Mouse (Mus musculus): ENCODE data around the gene Galnt6. TPM values are rescaled to one million over a fixed set of nuclear protein-coding genes. Genes with fewer than 3 reads are reported as not detected.

The Galnt6 gene
- polyA plus RNA-seq, 1 experiment from 2014 or later: 0.16 TPM

- ATAC-seq (ENCODE audit: low FRiP score, low TSS enrichment): no peak
- H3K27me3 ChIP-seq (ENCODE audit: control insufficient read depth, insufficient read depth, low read length): no peaks in the 10 kb centered on the region
- WGBS: 91% methylated on average over 20 of the region's 20 CpGs
- H3K4me3 ChIP-seq (ENCODE audit: low read length): no peak within 1 kb of the TSS
- H3K36me3 ChIP-seq (ENCODE audit: control insufficient read depth, insufficient read depth, low read length): no peaks in the 10 kb centered on the region
- no peak within 1 kb of the TSS for H3K27ac ChIP-seq (ENCODE audit: low read depth, low read length)
- no peak within 1 kb of the TSS for H3K9ac ChIP-seq (ENCODE audit: low read depth, low read length)
- H3K9me3 ChIP-seq (ENCODE audit: control insufficient read depth, low read length): no peaks in the 10 kb centered on the region
- no peak within 1 kb of the TSS for H3K4me2 ChIP-seq (replicated peaks; ENCODE audit: low read depth, low read length)
- H3K4me1 ChIP-seq (ENCODE audit: control insufficient read depth, insufficient read depth, low read length): peaks cover 12% of the 10 kb centered on the region; the same call in 1 of the 2 replicates
These were observed 59.8 kb downstream of the Galnt6 start, which contains the start of gene Bin2 for GRCm38 (mm10) chr15:100669337-100669736. Gene Bin2 (minus strand): TSS chr15:100669553.

GRCm38 (mm10) chr15:100667871-100668545, 61.2 kb downstream of the Galnt6 start:
- H3K4me1 ChIP-seq (ENCODE audit: control insufficient read depth, insufficient read depth, low read length): peaks cover 12% of the 10 kb centered on the region; the same call in 1 of the 2 replicates
- whole genome bisulfite sequencing: 76% methylated on average over 5 of the region's 5 CpGs

GRCm38 (mm10) chr15:100667420-100667819, 61.8 kb downstream of the Galnt6 start:
- H3K4me1 ChIP-seq (ENCODE audit: control insufficient read depth, insufficient read depth, low read length): peaks cover 12% of the 10 kb centered on the region; the same call in 1 of the 2 replicates
- no peak overlapping the region for H3K27ac ChIP-seq (ENCODE audit: low read depth, low read length)
- H3K4me2 ChIP-seq (replicated peaks; ENCODE audit: low read depth, low read length): no peak overlapping the region
- no peaks in the 10 kb centered on the region for H3K9me3 ChIP-seq (ENCODE audit: control insufficient read depth, low read length)
- no peak overlapping the region for H3K4me3 ChIP-seq (ENCODE audit: low read length)
- no peaks in the 10 kb centered on the region for H3K27me3 ChIP-seq (ENCODE audit: control insufficient read depth, insufficient read depth, low read length)
- H3K36me3 ChIP-seq (ENCODE audit: control insufficient read depth, insufficient read depth, low read length): no peaks in the 10 kb centered on the region
- no peak overlapping the region for H3K9ac ChIP-seq (ENCODE audit: low read depth, low read length)
- 46% methylated on average over 6 of the region's 6 CpGs for WGBS
- ATAC-seq (ENCODE audit: low FRiP score, low TSS enrichment): no peak

More at GRCm38 (mm10) chr15:100667871-100668545, 61.2 kb downstream of the Galnt6 start:
- Histone ChIP-seq H3K27ac (ENCODE audit: low read depth, low read length) (no peak overlapping the region), H3K4me3 (ENCODE audit: low read length) (no peak overlapping the region), H3K27me3 (ENCODE audit: control insufficient read depth, insufficient read depth, low read length) (no peaks in the 10 kb centered on the region), H3K9ac (ENCODE audit: low read depth, low read length) (no peak overlapping the region), H3K4me2 (replicated peaks; ENCODE audit: low read depth, low read length) (no peak overlapping the region), H3K9me3 (ENCODE audit: control insufficient read depth, low read length) (no peaks in the 10 kb centered on the region), H3K36me3 (ENCODE audit: control insufficient read depth, insufficient read depth, low read length) (no peaks in the 10 kb centered on the region)
- no peak for ATAC-seq (ENCODE audit: low FRiP score, low TSS enrichment)

- Histone ChIP-seq H3K4me2 (replicated peaks; ENCODE audit: low read depth, low read length) (no peak overlapping the region), H3K4me1 (ENCODE audit: control insufficient read depth, insufficient read depth, low read length) (peaks cover 12% of the 10 kb centered on the region; the same call in 1 of the 2 replicates), H3K9ac (ENCODE audit: low read depth, low read length) (no peak overlapping the region), H3K4me3 (ENCODE audit: low read length) (no peak overlapping the region), H3K27me3 (ENCODE audit: control insufficient read depth, insufficient read depth, low read length) (no peaks in the 10 kb centered on the region), H3K27ac (ENCODE audit: low read depth, low read length) (no peak overlapping the region; the same call in 1 of the 2 replicates), H3K36me3 (ENCODE audit: control insufficient read depth, insufficient read depth, low read length) (no peaks in the 10 kb centered on the region), H3K9me3 (ENCODE audit: control insufficient read depth, low read length) (no peaks in the 10 kb centered on the region)
- no peak for ATAC-seq (ENCODE audit: low FRiP score, low TSS enrichment)
- 30% methylated on average over 12 of the region's 12 CpGs for WGBS
These were observed 62.3 kb downstream of the Galnt6 start for GRCm38 (mm10) chr15:100666851-100667250.

GRCm38 (mm10) chr15:100666219-100666696, 62.9 kb downstream of the Galnt6 start:
- no peak overlapping the region for H3K4me3 ChIP-seq (ENCODE audit: low read length)
- H3K9ac ChIP-seq (ENCODE audit: low read depth, low read length): no peak overlapping the region
- H3K27me3 ChIP-seq (ENCODE audit: control insufficient read depth, insufficient read depth, low read length): no peaks in the 10 kb centered on the region
- no peaks in the 10 kb centered on the region for H3K36me3 ChIP-seq (ENCODE audit: control insufficient read depth, insufficient read depth, low read length)
- no peaks in the 10 kb centered on the region for H3K9me3 ChIP-seq (ENCODE audit: control insufficient read depth, low read length)
- no peak overlapping the region for H3K27ac ChIP-seq (ENCODE audit: low read depth, low read length)
- no peak for ATAC-seq (ENCODE audit: low FRiP score, low TSS enrichment)
- peaks cover 12% of the 10 kb centered on the region; the same call in 1 of the 2 replicates for H3K4me1 ChIP-seq (ENCODE audit: control insufficient read depth, insufficient read depth, low read length)
- H3K4me2 ChIP-seq (replicated peaks; ENCODE audit: low read depth, low read length): no peak overlapping the region
- 5% methylated on average over 7 of the region's 7 CpGs for WGBS

- Histone ChIP-seq H3K4me3 (ENCODE audit: low read length) (no peak overlapping the region), H3K9me3 (ENCODE audit: control insufficient read depth, low read length) (no peaks in the 10 kb centered on the region), H3K4me1 (ENCODE audit: control insufficient read depth, insufficient read depth, low read length) (peaks cover 12% of the 10 kb centered on the region; the same call in 1 of the 2 replicates), H3K27me3 (ENCODE audit: control insufficient read depth, insufficient read depth, low read length) (no peaks in the 10 kb centered on the region), H3K9ac (ENCODE audit: low read depth, low read length) (no peak overlapping the region), H3K27ac (ENCODE audit: low read depth, low read length) (no peak overlapping the region), H3K36me3 (ENCODE audit: control insufficient read depth, insufficient read depth, low read length) (no peaks in the 10 kb centered on the region), H3K4me2 (replicated peaks; ENCODE audit: low read depth, low read length) (no peak overlapping the region)
- WGBS: 36% methylated on average over 9 of the region's 9 CpGs
- no peak for ATAC-seq (ENCODE audit: low FRiP score, low TSS enrichment)
These were observed 63.6 kb downstream of the Galnt6 start for GRCm38 (mm10) chr15:100665411-100666218.

- Histone ChIP-seq H3K27ac (ENCODE audit: low read depth, low read length) (no peak overlapping the region), H3K27me3 (ENCODE audit: control insufficient read depth, insufficient read depth, low read length) (no peaks in the 10 kb centered on the region), H3K9me3 (ENCODE audit: control insufficient read depth, low read length) (no peaks in the 10 kb centered on the region), H3K4me1 (ENCODE audit: control insufficient read depth, insufficient read depth, low read length) (peaks cover 12% of the 10 kb centered on the region; the same call in 1 of the 2 replicates), H3K4me3 (ENCODE audit: low read length) (no peak overlapping the region), H3K4me2 (replicated peaks; ENCODE audit: low read depth, low read length) (no peak overlapping the region), H3K36me3 (ENCODE audit: control insufficient read depth, insufficient read depth, low read length) (no peaks in the 10 kb centered on the region), H3K9ac (ENCODE audit: low read depth, low read length) (no peak overlapping the region)
- 67% methylated on average over 9 of the region's 9 CpGs for WGBS
- no peak for ATAC-seq (ENCODE audit: low FRiP score, low TSS enrichment)
These were observed 64.3 kb downstream of the Galnt6 start for GRCm38 (mm10) chr15:100664813-100665274.

- Histone ChIP-seq H3K4me1 (ENCODE audit: control insufficient read depth, insufficient read depth, low read length) (0 out of 2 replicates have a peak, but pooled peaks cover 3% of the 10 kb centered on the region), H3K9me3 (ENCODE audit: control insufficient read depth, low read length) (no peaks in the 10 kb centered on the region), H3K27me3 (ENCODE audit: control insufficient read depth, insufficient read depth, low read length) (no peaks in the 10 kb centered on the region), H3K4me2 (replicated peaks; ENCODE audit: low read depth, low read length) (no peak overlapping the region), H3K36me3 (ENCODE audit: control insufficient read depth, insufficient read depth, low read length) (no peaks in the 10 kb centered on the region), H3K27ac (ENCODE audit: low read depth, low read length) (no peak overlapping the region), H3K9ac (ENCODE audit: low read depth, low read length) (no peak overlapping the region), H3K4me3 (ENCODE audit: low read length) (no peak overlapping the region)
- no peak for ATAC-seq (ENCODE audit: low FRiP score, low TSS enrichment)
- WGBS: 94% methylated on average over 5 of the region's 5 CpGs
These were observed 68.4 kb downstream of the Galnt6 start for GRCm38 (mm10) chr15:100660805-100661204.
